Mouse (Mus musculus) G1E (cell line): Measurements from ENCODE around the gene Cdk14.

Experiments used
- CTCF ChIP-seq: IDR thresholded peaks from 2 replicates; pipeline ENCODE4 v1.5.1; 2012; ENCODE audit warnings: low read depth, low read length, inconsistent platforms, mixed read lengths
- GATA1 ChIP-seq: IDR thresholded peaks from 2 replicates; pipeline ENCODE4 v1.6.1; 2012; ENCODE audit warnings: borderline replicate concordance, low read length, inconsistent platforms, mixed read lengths
- POLR2AphosphoS5 ChIP-seq: IDR thresholded peaks from 2 replicates; pipeline ENCODE4 v1.6.1; 2012; ENCODE audit warnings: low read depth, low read length, inconsistent platforms; ENCODE audit not compliant: insufficient replicate concordance

- TF ChIP-seq GATA1 = no peak
- no peak for TF ChIP-seq CTCF
- TF ChIP-seq POLR2AphosphoS5 = no peak
Observed at GRCm38 (mm10) chr5:4878934-4879333, 541.2 kb downstream of the Cdk14 start.
